Mouse (Mus musculus): ENCODE data around the gene Edem3.
"Not testable (repeated sequence)": the region's sequence is repeated elsewhere in the genome, so short reads cannot be mapped to it uniquely, and the experiment has no call there.

The Edem3 gene

GRCm38 (mm10) chr1:151810628-151811421 lies 55.7 kb downstream of the Edem3 start:
- no peak for DNase-seq (ENCODE audit: low spot score)

DNA sequence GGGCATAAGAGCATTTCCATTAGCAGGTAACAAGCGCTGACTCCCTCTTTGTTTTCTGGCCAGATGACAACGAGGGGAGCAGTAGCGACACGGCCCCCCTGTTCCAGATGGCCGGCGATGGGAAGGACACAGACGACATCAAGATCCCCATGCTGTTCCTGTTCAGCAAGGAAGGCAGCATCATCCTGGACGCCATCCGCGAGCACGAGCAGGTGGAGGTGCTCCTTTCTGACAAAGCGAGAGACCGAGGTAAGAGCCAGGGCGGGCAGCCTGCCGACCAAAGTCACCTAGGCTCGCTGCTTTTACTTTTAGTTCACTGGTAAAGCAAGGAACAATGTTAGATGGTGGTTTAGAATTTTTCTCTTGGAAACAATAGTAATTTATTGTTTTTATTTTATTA lies 56.3 kb downstream of the Edem3 start:
- DNase-seq (ENCODE audit: low spot score): no peak

GRCm38 (mm10) chr1:151812004-151812712 lies 57.0 kb downstream of the Edem3 start:
- no peak for DNase-seq (ENCODE audit: low spot score)

- DNase-seq (ENCODE audit: low spot score): no peak
Measured at GRCm38 (mm10) chr1:151816051-151816450, 60.9 kb downstream of the Edem3 start.

- DNase-seq (ENCODE audit: low spot score): no peak
Measured at GRCm38 (mm10) chr1:151819190-151819589, 64.0 kb downstream of the Edem3 start.

- peak; percentile 64 for DNase-seq (ENCODE audit: low spot score)
Measured at GRCm38 (mm10) chr1:151820457-151820856, 65.3 kb downstream of the Edem3 start.

DNA sequence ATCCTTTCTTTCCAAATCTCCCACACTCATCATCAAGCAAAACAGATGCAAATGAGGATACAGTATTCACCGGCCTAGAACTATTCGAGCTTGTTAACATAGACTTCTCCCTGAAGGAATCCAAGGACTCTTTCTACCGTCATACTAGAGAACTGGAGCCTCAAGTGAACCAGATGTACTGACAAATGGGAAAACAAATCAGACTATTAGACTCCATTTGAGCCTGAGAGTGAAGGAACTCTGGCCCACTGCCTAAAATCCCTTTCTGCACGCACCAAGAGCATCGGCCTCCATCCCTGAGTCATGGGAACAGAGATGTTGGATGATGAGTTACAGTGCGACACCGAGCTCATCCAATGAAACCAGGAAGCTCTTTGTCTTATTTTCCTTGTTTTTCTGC lies 69.9 kb downstream of the Edem3 start:
- no peak for DNase-seq (ENCODE audit: low spot score)

DNA sequence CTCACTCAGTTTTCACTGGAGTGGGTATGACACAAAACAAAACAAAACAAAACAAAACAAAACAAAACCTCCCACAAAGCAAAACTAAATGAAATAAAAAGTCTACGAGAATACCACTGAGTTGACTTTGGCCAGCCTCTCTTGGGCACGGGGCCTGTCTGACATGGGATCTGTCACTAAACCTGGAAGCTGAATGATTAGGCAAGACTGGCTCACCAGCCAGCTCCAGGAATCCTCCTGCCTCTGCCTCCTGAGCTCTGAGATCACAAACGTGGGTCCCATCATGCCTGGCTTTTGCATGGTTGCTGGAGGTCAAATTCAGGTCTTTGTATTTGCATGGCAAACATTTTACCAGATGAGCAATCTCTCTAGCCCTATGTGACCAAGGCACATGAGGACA lies 76.6 kb downstream of the Edem3 start:
- DNase-seq (ENCODE audit: low spot score): no peak

DNA sequence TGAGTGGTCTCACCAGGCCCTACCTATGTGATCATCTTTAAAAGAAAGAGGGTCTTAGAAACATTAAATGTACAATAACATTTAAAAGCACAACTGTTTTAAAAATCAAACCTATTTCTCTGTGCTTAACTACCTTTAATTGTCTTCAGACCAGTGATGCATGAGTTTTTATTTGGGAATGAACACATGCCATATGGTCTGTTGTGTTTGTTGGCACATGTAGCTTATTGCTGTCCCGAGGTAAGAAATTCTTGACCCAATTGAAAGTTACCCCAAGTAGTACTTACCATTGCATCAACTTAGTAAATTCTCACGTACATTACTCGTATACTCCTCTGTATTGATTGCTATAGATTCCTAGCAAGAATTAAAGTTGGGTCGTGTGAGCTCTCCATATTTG lies 80.1 kb downstream of the Edem3 start:
- no peak for DNase-seq (ENCODE audit: low spot score)

DNA sequence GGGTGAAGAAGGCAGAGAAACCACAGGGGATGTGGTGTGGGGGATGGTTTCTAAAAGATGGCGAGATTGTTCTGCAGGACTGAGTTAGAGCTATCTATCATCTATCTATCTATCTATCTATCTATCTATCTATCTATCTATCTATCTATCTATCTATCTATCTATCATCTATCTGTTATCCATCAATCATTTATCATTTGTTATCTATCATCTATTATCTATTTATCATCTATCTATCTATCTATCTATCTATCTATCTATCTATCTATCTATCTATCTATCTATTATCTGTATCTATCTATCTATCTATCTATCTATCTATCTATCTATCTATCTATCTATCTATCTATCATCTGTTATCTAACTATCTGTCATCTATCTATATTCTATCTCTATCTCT lies 85.2 kb downstream of the Edem3 start:
- not testable (repeated sequence) for DNase-seq (ENCODE audit: low spot score)

DNA sequence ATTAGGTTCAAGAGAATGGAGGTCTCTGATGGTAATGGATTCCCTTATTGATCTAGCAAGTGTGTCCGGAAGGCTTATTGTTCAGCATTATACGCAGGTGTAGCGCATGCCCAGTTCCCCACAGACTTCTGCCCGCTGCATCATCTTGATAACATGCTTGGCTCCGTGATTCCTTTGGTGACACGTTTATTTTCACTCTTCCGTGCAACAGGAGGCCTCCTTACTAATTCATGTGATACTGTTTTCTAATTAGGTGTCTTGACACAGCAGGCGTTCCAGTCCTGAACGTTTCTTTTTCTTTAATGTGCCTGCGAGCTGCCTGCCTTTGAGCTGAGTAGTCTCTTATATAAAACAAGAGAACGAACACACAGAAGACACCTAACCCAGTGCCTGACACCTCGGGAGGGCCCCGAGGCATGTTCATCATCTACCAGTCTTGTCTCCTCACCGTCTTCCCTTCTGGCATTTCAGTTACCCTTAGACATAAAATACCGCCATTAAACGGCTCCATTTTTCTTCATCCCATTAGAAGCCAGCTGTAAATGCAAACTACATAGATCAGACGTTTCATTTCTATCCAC lies 90.2 kb downstream of the Edem3 start:
- DNase-seq (ENCODE audit: low spot score): no peak

DNA sequence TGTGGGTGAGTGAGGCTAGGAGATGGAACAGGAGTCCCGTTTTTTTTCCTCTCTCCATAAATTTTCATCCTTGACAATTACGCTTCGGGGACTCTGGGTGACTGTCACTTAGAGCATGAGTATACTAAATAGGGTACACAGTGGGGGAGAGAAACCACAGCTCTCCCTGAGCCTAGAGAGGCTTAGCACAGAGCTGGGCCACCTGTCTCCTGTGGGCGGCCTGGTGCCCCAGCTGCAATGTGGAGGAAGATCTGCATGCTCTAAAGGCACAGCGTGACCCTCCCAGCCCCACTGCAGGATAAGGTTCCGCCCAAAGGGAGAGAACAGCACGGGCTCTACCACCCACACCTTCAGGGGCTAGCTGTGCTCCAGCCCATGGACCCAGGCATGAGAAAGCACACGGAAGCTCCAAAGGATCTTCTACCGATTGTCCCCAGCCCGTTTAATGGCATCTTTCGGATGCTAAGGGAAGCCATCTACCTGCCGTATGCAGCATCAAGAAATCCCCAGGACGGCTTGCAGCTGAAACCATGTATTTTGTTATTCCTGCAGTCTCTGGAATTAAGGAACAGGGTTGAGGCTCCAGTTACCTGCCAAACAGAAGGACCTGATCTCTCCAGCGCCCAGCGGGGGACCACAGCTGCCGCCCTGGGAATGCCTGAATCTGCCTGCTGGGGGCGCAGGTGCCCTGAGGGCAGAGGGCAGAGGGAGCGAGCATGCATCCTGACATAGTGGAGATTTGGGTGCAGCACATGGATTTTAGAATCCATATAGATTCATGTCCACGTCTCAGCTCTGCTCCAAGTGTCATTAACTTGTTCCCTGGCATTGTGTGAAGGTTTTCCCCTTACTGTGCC lies 91.0 kb downstream of the Edem3 start:
- DNase-seq (ENCODE audit: low spot score): no peak

DNA sequence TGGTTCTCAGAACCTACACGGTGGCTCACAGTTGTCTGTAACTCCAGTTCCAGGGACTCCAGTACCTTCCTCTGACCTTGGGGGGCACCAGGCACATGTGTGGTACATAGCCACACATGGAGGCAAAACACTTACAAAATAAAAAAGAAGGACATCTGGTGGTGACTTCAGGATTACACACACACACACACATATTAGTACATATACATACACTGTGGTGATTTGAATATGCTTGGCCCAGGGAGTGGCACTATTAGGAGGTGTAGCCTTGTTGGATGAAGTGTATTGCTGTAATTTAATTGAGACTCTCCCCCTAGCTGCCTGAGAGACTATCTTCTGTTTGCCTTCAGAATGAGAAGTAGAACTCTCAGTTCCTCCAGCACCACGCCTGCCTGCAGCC lies 93.1 kb downstream of the Edem3 start:
- DNase-seq (ENCODE audit: low spot score): no peak

- no peak for DNase-seq (ENCODE audit: low spot score)
Measured at GRCm38 (mm10) chr1:151849993-151850608, 94.9 kb downstream of the Edem3 start.

DNA sequence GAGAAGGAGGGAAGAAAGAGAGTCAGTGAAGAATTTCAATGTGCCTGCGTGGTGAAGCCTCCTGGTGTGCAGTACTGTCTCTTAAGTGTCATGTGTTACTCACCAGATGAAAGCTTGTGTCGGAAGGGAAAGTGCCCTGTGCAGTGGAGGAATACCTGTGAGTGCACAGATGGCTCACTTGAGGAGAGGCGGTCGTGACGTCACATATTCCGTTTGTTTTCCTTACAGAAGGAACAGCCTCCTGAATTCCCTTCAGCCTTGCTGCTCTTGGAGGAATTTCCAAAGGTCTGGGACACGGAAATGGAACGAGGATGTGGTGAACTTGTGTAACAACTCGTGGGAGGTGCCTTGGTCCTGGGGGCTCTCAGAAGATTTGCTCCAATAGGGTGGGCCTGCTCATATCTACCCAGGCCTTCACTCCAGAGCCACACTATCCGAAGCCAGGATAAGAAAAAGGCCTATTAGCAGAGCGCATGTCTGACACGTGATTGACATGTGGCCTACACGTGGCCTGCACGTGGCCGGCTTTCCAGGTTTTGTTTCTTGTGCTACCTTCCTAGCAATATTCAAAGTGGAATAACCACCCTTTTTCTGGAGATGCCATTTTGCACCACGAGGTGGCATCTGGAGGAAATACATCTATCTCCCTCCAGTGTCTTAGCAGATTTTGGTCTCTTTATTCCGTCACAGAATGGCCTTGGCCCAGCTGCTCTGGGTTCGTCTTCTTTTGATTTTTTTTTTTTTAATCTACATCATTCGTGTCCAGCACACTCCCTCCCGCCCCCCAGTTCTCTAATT lies 96.1 kb downstream of the Edem3 start:
- no peak for DNase-seq (ENCODE audit: low spot score)

GRCm38 (mm10) chr1:151851976-151852375 lies 96.8 kb downstream of the Edem3 start:
- DNase-seq (ENCODE audit: low spot score): no peak

DNA sequence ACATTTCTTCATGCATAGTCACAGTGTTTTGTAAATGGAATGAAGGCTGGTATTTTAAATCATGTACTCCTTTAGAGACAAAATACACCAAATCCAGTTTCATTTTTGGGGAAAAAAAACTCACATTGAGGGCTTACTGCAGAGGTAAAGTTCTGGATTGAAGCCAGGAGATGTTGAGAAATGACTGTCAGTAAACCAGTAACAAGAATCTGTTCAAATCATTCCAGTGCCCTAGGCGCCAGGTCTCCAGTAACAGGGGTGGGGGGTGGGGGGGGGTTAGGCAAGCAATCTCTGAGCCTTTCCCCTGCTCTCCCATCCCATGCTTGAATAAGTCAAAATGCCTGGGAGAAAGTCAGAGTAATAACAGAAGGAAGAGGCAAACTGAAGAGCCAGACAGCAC lies 100.4 kb downstream of the Edem3 start:
- no peak for DNase-seq (ENCODE audit: low spot score)

DNA sequence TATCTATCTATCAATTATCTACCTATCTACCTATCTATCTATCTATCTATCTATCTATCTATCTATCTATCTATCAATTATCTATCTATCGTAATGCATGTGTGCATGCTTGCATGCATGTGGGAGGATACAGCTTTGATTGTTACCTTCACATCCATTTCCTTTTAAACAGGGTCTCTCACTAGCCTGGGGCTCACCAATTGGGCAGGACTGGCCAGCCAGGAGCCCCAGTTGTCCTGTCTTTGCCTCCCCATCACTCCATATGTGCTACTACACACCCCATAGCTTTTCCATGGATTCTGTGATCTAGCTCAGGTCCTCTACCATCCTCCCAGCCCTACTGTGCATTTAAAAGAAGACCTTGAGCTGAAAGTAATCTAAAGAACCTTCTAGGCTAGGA lies 103.3 kb downstream of the Edem3 start:
- no peak for DNase-seq (ENCODE audit: low spot score)

DNA sequence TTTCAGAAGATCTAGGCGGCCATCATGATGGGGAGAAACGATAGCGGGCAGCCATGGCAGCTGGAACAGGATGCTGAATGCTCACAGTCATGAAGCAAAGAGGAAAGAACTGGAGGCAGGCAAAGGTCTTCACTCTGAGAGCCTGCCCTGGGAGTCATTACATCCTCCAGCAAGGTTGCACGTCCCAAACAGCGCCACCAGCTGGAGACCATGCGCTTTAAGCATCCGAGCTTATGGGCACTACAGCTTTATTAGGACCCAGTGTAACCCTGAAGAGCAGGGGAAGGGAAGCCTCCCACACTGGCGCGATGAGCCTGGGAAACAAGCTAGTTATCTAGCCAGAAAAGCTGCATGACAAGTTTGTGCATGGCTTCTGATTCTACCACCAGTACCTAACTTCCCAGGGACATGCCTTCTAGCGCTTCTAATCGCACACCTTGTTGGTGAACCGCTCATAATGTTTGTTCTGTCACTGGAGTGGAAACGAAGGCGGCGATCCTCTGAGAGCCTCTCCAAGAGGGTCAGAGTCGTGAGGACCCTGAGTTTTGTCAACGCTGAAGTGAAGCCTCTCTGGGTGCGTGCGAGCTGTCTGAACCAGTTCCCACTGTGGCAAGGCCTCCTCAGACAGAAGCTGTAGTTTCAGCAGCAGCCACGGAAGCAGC lies 106.3 kb downstream of the Edem3 start:
- no peak for DNase-seq (ENCODE audit: low spot score)

GRCm38 (mm10) chr1:151862109-151862508 lies 106.9 kb downstream of the Edem3 start:
- no peak for DNase-seq (ENCODE audit: low spot score)
